Mouse (Mus musculus) embryonic facial prominence, embryonic 11.5 days (tissue): ENCODE measurements at regions not wholly inside any gene's neighbourhood (a gene's known extent, or its start where the extent isn't known, plus 50 kb on each side); places are given as distances from the start of the nearest gene placed in this dataset.

Experiments used
- ATAC-seq: fragments of 200-750 bp; cut with Nextera tagmentation; replicated peaks from 2 replicates; pipeline ENCODE4 v1.8.0; 2017; ENCODE audit warnings: low read depth; ENCODE audit not compliant: insufficient number of reproducible peaks, low FRiP score, low TSS enrichment
- DNase-seq: peaks from one replicate; pipeline ENCODE4 v3.0.0-alpha.2; 2015; ENCODE audit warnings: low spot score
- H3K27ac ChIP-seq: fragments of 300-500 bp; sonication (generic); replicated peaks from 2 replicates; pipeline ENCODE4 v1.5.1; 2014; ENCODE audit warnings: mild to moderate bottlenecking, low read depth, low read length, control low read depth
- H3K27me3 ChIP-seq: fragments of 300-500 bp; sonication (generic); 2 replicates; pipeline ENCODE4 v1.6.1; 2014; ENCODE audit warnings: mild to moderate bottlenecking, low read length, moderate library complexity, mixed read lengths; ENCODE audit not compliant: control insufficient read depth, insufficient read depth
- H3K36me3 ChIP-seq: fragments of 300-500 bp; sonication (generic); replicated peaks from 2 replicates; pipeline ENCODE4 v1.6.1; 2014; ENCODE audit warnings: low read depth, mild to moderate bottlenecking, low read length, moderate library complexity, mixed read lengths; ENCODE audit not compliant: control insufficient read depth, insufficient read depth
- H3K4me1 ChIP-seq: fragments of 300-500 bp; sonication (generic); 2 replicates; pipeline ENCODE4 v1.6.1; 2014; ENCODE audit warnings: low read length, mixed read lengths; ENCODE audit not compliant: control insufficient read depth, insufficient read depth
- H3K4me2 ChIP-seq: fragments of 300-500 bp; sonication (generic); 2 replicates; pipeline ENCODE4 v1.6.1; 2014; ENCODE audit warnings: low read depth, mild to moderate bottlenecking, control low read depth, low read length, moderate library complexity
- H3K4me3 ChIP-seq: fragments of 300-500 bp; sonication (generic); 2 replicates; pipeline ENCODE4 v1.5.1; 2014; ENCODE audit warnings: low read depth, low read length, control low read depth
- H3K9ac ChIP-seq: fragments of 300-500 bp; sonication (generic); replicated peaks from 2 replicates; pipeline ENCODE4 v1.6.1; 2014; ENCODE audit warnings: mild to moderate bottlenecking, control low read depth, low read length
- H3K9me3 ChIP-seq: fragments of 300-500 bp; sonication (generic); replicated peaks from 2 replicates; pipeline ENCODE4 v1.6.1; 2016; ENCODE audit warnings: mild to moderate bottlenecking, low read length, inconsistent platforms, mixed read lengths; ENCODE audit not compliant: control insufficient read depth
- WGBS: fragments of 180-500 bp; shearing (Covaris S2); extraction: QIAGEN DNeasy Blood & Tissue Kit; methylation state at CpG from one replicate; pipeline ENCODE4 v1.1.7; 2014; 5-methylcytosine and 5-hydroxymethylcytosine counted together

DNA sequence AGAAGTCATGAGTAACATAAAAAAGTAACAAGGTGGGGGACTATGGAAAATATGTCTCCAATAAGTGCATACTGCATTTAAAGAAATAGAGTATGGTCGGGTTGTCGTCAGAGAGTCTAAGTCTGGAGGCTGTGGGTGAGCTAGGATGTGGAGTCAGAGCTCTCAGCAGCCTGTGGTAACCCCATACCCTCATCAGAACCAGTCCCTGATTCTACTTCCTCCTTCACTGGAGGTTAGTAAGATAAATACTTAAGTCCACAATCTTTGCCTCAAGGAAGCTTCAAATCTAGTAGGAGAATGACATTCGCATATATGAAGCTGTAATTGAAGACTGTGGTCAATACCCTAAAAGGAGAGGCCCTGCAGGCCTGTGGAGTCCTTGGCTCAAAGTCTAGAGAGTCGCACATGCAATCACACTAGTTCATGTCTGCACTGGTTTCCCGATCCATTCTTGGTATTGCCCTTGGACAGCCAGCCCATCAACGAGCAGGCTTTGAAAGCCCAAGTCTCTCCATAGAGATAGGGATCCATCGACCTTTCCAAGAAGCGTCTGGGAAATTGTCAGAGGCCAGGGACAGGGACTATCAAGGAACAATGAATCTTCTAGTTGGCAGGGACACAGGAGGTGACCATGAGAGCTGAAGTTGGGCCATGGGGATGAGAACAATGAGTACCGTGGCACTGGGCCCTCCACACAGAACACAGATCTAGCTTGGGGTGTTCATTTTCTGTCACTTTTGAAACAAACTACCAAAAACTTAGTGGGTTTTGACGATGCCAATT is 200.3 kb downstream of the Zfp36l1 start:
- no peak overlapping the region for H3K27ac ChIP-seq
- ATAC-seq, result no peak
- no peak overlapping the region for H3K4me3 ChIP-seq
- H3K4me1 ChIP-seq, result peaks cover 5% of the 10 kb centered on the region
- H3K4me2 ChIP-seq, result no peak overlapping the region
- no peak overlapping the region for H3K9ac ChIP-seq
- H3K36me3 ChIP-seq, result no peaks in the 10 kb centered on the region
- no peak for DNase-seq
- 94% methylated on average over 10 of the region's 10 CpGs for WGBS
- H3K27me3 ChIP-seq, result no peaks in the 10 kb centered on the region
- no peaks in the 10 kb centered on the region for H3K9me3 ChIP-seq

- Histone ChIP-seq H3K9ac (0 out of 2 replicates have a peak overlapping the region, but pooled peaks have one; percentile 6), H3K27me3 (no peaks in the 10 kb centered on the region), H3K27ac (peak overlapping the region; percentile 63), H3K36me3 (no peaks in the 10 kb centered on the region), H3K4me1 (peaks cover 6% of the 10 kb centered on the region), H3K4me3 (no peak overlapping the region), H3K4me2 (no peak overlapping the region), H3K9me3 (no peaks in the 10 kb centered on the region)
- 15% methylated on average over 15 of the region's 15 CpGs for WGBS
- peak; percentile 49 for DNase-seq
- peak; percentile 85 for ATAC-seq
Observed at GRCm38 (mm10) chr12:79910884-79911759, 201.7 kb downstream of the Zfp36l1 start.

DNA sequence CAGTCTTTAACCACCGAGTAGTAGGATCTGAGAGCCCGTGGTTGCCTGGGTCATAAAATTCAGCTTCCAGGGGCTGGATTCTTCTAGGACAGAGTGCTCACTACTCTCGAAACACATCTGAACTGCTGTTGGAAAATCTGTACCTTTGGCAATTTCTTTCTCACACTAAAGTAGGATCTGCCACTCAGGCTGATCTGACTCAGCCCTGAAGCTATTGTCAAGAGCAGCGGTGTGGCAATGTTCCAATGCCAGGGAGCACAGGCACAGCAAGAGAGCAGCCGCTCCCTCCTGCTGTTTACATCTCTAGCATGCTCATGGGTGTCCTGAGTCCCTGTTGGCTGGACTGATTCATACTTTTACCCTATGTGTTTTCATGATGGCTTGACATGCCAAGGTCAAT is 205.2 kb downstream of the Zfp36l1 start:
- Histone ChIP-seq H3K4me1 (peaks cover 7% of the 10 kb centered on the region), H3K9ac (no peak overlapping the region), H3K9me3 (no peaks in the 10 kb centered on the region), H3K27ac (no peak overlapping the region), H3K4me3 (no peak overlapping the region), H3K27me3 (no peaks in the 10 kb centered on the region), H3K4me2 (no peak overlapping the region), H3K36me3 (no peaks in the 10 kb centered on the region)
- ATAC-seq (no peak), DNase-seq (no peak)
- 80% methylated on average over 5 of the region's 5 CpGs for WGBS

DNA sequence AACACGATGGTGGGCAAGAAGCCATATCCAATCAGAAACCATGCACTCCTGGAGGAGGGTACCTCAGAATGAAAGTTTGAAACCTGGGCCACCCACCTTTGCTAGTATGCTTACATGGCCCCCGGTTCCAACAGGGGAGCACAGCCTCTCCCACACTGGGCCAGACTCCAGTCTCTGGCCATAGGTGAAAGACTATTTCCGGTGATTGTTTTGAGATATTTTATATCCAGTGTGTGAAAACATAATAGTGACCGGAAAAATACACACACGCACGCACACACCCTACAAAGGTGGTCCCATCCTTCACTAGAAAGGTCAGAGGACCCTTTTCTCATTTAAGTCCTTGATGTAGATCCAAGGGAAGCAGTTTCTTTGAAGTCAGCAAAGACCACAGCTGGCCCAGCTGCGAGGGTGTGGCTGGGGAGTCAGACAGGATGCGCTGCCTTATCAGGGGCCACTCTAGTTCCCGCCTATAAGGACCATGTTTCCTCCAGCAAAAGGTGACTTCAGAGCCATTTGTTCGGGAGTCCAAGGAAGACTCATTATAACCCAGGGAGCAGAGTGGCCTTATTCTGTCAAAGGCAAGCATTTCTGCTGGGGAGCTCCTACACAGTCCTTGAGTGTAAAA is 206.0 kb downstream of the Zfp36l1 start:
- WGBS, result 86% methylated on average over 10 of the region's 10 CpGs
- no peak overlapping the region for H3K4me2 ChIP-seq
- no peaks in the 10 kb centered on the region for H3K36me3 ChIP-seq
- no peak overlapping the region for H3K4me3 ChIP-seq
- H3K9me3 ChIP-seq, result no peaks in the 10 kb centered on the region
- ATAC-seq (no peak), DNase-seq (no peak)
- no peak overlapping the region for H3K27ac ChIP-seq
- no peak overlapping the region for H3K9ac ChIP-seq
- H3K27me3 ChIP-seq, result no peaks in the 10 kb centered on the region
- H3K4me1 ChIP-seq, result peaks cover 7% of the 10 kb centered on the region

GRCm38 (mm10) chr12:79905828-79906737 is 206.7 kb downstream of the Zfp36l1 start:
- H3K4me1 ChIP-seq, result peaks cover 6% of the 10 kb centered on the region; the same call in 1 of the 2 replicates
- peak overlapping the region; percentile 56; the same call in 1 of the 2 replicates for H3K27ac ChIP-seq
- H3K9ac ChIP-seq, result peak overlapping the region; percentile 39; the same call in 1 of the 2 replicates
- H3K4me2 ChIP-seq, result no peak overlapping the region
- no peaks in the 10 kb centered on the region for H3K9me3 ChIP-seq
- 53% methylated on average over 10 of the region's 10 CpGs for WGBS
- no peak for ATAC-seq
- H3K4me3 ChIP-seq, result no peak overlapping the region
- H3K36me3 ChIP-seq, result no peaks in the 10 kb centered on the region
- no peak for DNase-seq
- H3K27me3 ChIP-seq, result no peaks in the 10 kb centered on the region

DNA sequence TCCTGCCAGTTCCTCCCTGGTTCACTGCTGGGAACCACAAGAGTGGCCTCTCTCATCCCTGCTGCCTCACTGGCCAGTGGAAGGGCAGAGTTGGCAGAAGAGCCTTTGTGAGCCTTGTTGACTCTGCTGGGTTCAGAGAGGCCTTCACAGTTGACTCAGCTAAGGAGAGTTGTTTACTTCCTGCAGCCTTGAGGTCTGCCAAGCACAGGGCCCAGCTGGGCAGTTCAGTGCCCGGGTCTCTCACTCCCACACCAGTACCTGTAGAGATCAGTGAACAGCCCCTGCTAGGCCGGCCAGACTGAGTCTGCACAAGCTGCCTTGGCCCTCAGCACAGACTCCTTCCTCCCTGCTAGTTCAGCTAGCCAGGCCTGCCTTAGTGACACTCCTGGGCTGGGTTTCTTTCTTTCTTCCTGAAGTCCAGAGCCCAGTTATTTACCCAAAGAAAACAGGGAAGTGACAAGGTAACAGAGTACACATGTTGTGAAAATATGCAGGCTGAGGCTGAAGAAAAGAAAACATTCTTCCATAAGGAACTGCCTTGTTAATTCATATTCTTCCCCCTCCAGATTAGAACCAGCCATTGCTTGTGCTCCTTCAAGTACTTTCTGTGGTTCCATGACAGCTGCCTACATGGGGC is 207.8 kb downstream of the Zfp36l1 start:
- 52% methylated on average over 2 of the region's 2 CpGs for WGBS
- Histone ChIP-seq H3K36me3 (no peaks in the 10 kb centered on the region), H3K4me3 (no peak overlapping the region), H3K4me1 (peaks cover 4% of the 10 kb centered on the region; the same call in 1 of the 2 replicates), H3K9me3 (no peaks in the 10 kb centered on the region), H3K4me2 (no peak overlapping the region), H3K9ac (no peak overlapping the region), H3K27me3 (no peaks in the 10 kb centered on the region), H3K27ac (peak overlapping the region; percentile 48; the same call in 1 of the 2 replicates)
- DNase-seq, result no peak
- ATAC-seq, result 0 out of 2 replicates have a peak, but pooled peaks have one; percentile 16

GRCm38 (mm10) chr12:79902761-79903160 is 210.1 kb downstream of the Zfp36l1 start:
- Histone ChIP-seq H3K36me3 (no peaks in the 10 kb centered on the region), H3K4me2 (no peak overlapping the region), H3K9me3 (no peaks in the 10 kb centered on the region), H3K4me1 (peaks cover 4% of the 10 kb centered on the region; the same call in 1 of the 2 replicates), H3K27me3 (no peaks in the 10 kb centered on the region), H3K4me3 (no peak overlapping the region), H3K27ac (no peak overlapping the region), H3K9ac (no peak overlapping the region)
- DNase-seq (no peak), ATAC-seq (no peak)
- 75% methylated on average over 7 of the region's 7 CpGs for WGBS
